Mouse (Mus musculus) bone marrow, adult 2 months (tissue): ENCODE measurements at regions not wholly inside any gene's neighbourhood (a gene's known extent, or its start where the extent isn't known, plus 50 kb on each side); places are given as distances from the start of the nearest gene placed in this dataset.

Experiments used
- H3K27ac ChIP-seq: fragments of 200-500 bp; 2 replicates; pipeline ENCODE4 v1.5.1; 2012; ENCODE audit warnings: low read depth, mild to moderate bottlenecking, control low read depth, inconsistent platforms, low read length; ENCODE audit not compliant: control insufficient read depth, poor library complexity, insufficient read depth
- H3K4me1 ChIP-seq: fragments of 200-500 bp; 2 replicates; pipeline ENCODE4 v1.6.1; 2011; ENCODE audit warnings: low read length; ENCODE audit not compliant: control insufficient read depth, insufficient read depth
- H3K4me3 ChIP-seq: fragments of 200-500 bp; replicated peaks from 2 replicates; pipeline ENCODE3; 2011; ENCODE audit warnings: mild to moderate bottlenecking, low read depth, low read length, control low read depth; ENCODE audit not compliant: control insufficient read depth
- CTCF ChIP-seq: fragments of 200-500 bp; IDR thresholded peaks from 2 replicates; pipeline ENCODE4 v1.5.1; 2011; ENCODE audit warnings: low read length, control low read depth; ENCODE audit not compliant: control insufficient read depth, insufficient read depth
- POLR2A ChIP-seq: fragments of 200-500 bp; IDR thresholded peaks from 2 replicates; pipeline ENCODE4 v1.6.1; 2011; ENCODE audit warnings: low read depth, mild to moderate bottlenecking, control low read depth, low read length, borderline replicate concordance; ENCODE audit not compliant: control insufficient read depth
- WGBS: fragments of 180-500 bp; shearing (Covaris S2); methylation state at CpG from one replicate; pipeline ENCODE4 v1.1.7; 2018; 5-methylcytosine and 5-hydroxymethylcytosine counted together

- Histone ChIP-seq H3K27ac (no peak overlapping the region), H3K4me3 (no peak overlapping the region), H3K4me1 (no peaks in the 10 kb centered on the region)
- WGBS: 41% methylated on average over 5 of the region's 5 CpGs
- TF ChIP-seq CTCF: no peak
- no peak for TF ChIP-seq POLR2A
These were observed 284.6 kb upstream of the Noct start for GRCm38 (mm10) chr3:50939602-50940001.

GRCm38 (mm10) chr3:50940656-50941055, 283.6 kb upstream of the Noct start:
- H3K4me3 ChIP-seq: no peak overlapping the region
- no peak overlapping the region for H3K27ac ChIP-seq
- no peaks in the 10 kb centered on the region for H3K4me1 ChIP-seq
- no peak for TF ChIP-seq POLR2A
- TF ChIP-seq CTCF: no peak
- 77% methylated on average over 3 of the region's 3 CpGs for WGBS

GRCm38 (mm10) chr3:50953456-50953855, 270.8 kb upstream of the Noct start:
- Histone ChIP-seq H3K27ac (no peak overlapping the region), H3K4me1 (no peaks in the 10 kb centered on the region), H3K4me3 (no peak overlapping the region)
- no peak for TF ChIP-seq POLR2A
- TF ChIP-seq CTCF: no peak
- 91% methylated on average over 6 of the region's 6 CpGs for WGBS

- H3K4me3 ChIP-seq: no peak overlapping the region
- 66% methylated on average over 2 of the region's 2 CpGs for WGBS
- H3K27ac ChIP-seq: no peak overlapping the region
- TF ChIP-seq POLR2A: no peak
- no peak for TF ChIP-seq CTCF
- H3K4me1 ChIP-seq: no peaks in the 10 kb centered on the region
These were observed 253.9 kb upstream of the Noct start for GRCm38 (mm10) chr3:50970386-50970785.

- WGBS: 88% methylated on average over 6 of the region's 6 CpGs
- H3K4me1 ChIP-seq: no peaks in the 10 kb centered on the region
- no peak overlapping the region for H3K27ac ChIP-seq
- H3K4me3 ChIP-seq: no peak overlapping the region
- TF ChIP-seq POLR2A: no peak
- TF ChIP-seq CTCF: no peak
These were observed 251.2 kb upstream of the Noct start for GRCm38 (mm10) chr3:50973081-50973480.

- H3K4me1 ChIP-seq: no peaks in the 10 kb centered on the region
- WGBS: 78% methylated on average over 5 of the region's 5 CpGs
- TF ChIP-seq CTCF: no peak
- TF ChIP-seq POLR2A: no peak
- no peak overlapping the region for H3K4me3 ChIP-seq
- no peak overlapping the region for H3K27ac ChIP-seq
These were observed 248.0 kb upstream of the Noct start for GRCm38 (mm10) chr3:50976141-50976780.

GRCm38 (mm10) chr3:50976818-50977217, 247.4 kb upstream of the Noct start:
- Histone ChIP-seq H3K4me3 (no peak overlapping the region), H3K27ac (no peak overlapping the region), H3K4me1 (no peaks in the 10 kb centered on the region)
- TF ChIP-seq POLR2A (no peak), CTCF (no peak)
- WGBS: 76% methylated on average over 6 of the region's 6 CpGs

- 80% methylated on average over 5 of the region's 5 CpGs for WGBS
- TF ChIP-seq CTCF: no peak
- no peak for TF ChIP-seq POLR2A
- Histone ChIP-seq H3K4me3 (no peak overlapping the region), H3K27ac (no peak overlapping the region), H3K4me1 (no peaks in the 10 kb centered on the region)
These were observed 245.6 kb upstream of the Noct start for GRCm38 (mm10) chr3:50978636-50979035.

- Histone ChIP-seq H3K27ac (no peak overlapping the region), H3K4me1 (no peaks in the 10 kb centered on the region), H3K4me3 (no peak overlapping the region)
- TF ChIP-seq POLR2A: no peak
- no peak for TF ChIP-seq CTCF
- WGBS: 82% methylated on average over 3 of the region's 3 CpGs
These were observed 244.7 kb upstream of the Noct start for GRCm38 (mm10) chr3:50979592-50979991.
